Mouse (Mus musculus): ENCODE results near the gene Zfp426. TPM values are rescaled to one million over a fixed set of nuclear protein-coding genes. Genes with fewer than 3 reads are reported as not detected.
A peak's percentile ranks its signal among the peaks of the same experiment; 100 is the strongest.

Gene Zfp426
- polyA plus RNA-seq, 1 experiment from 2014 or later, result 25.6 TPM

DNA sequence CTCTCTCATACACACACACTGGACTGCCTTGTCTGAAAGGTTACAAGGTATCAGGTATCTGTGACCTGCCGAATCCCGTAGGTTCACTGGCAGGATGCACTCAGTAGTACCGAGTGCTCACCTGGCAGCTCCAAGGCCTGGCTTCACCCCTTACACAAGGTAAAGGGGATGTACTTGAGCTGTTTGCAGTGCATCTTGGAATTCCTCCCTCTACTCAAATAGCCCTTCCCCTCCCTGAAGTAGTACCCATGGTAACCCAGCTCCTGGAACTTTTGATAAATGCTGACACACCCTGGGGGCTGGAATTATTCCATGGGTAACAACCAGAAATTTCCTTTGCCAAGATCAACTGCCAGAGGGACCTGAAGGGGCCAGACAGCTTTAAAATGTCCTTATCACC lies 21.5 kb upstream of the Zfp426 start:
- H3K27me3 ChIP-seq (replicated peaks; ENCODE audit: control insufficient read depth, insufficient read depth, low read length), result no peaks in the 10 kb centered on the region
- H3K4me3 ChIP-seq (ENCODE audit: low read depth, low read length), result no peak overlapping the region
- peaks cover 77% of the 10 kb centered on the region for H3K36me3 ChIP-seq (ENCODE audit: control insufficient read depth, insufficient read depth, low read length)
- no peak overlapping the region for H3K4me2 ChIP-seq (ENCODE audit: low read depth, low read length)
- H3K9me3 ChIP-seq (ENCODE audit: control insufficient read depth, low read length), result no peaks in the 10 kb centered on the region
- ATAC-seq (ENCODE audit: low read depth) (0 out of 2 replicates have a peak, but pooled peaks have one; percentile 41), DNase-seq (ENCODE audit: low spot score) (no peak)
- H3K4me1 ChIP-seq (ENCODE audit: control insufficient read depth, insufficient read depth, low read length), result peaks cover 8% of the 10 kb centered on the region
- 74% methylated on average over 3 of the region's 3 CpGs for WGBS
- no peak overlapping the region for H3K9ac ChIP-seq (ENCODE audit: low read depth, low read length)
- no peak overlapping the region for H3K27ac ChIP-seq (replicated peaks; ENCODE audit: low read depth, low read length)

DNA sequence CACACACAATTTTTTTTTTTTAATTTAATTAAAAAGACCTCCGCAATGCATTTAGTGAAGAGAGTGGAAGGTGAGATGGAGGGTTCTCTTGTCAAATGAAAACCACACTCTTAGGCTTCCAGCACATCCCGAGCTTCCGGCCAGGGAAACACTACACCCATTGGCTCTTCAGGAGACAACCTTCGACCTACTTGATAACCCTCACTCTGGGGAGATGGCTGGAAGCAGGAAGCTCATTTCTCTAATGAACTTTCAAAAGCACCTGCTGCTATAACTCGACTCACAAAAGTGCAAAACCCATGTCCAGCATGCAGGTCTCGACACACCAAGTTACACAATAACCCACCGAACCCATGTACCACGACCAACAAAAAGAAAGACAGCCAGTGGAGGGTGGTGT lies 20.2 kb upstream of the Zfp426 start:
- DNase-seq (ENCODE audit: low spot score), result no peak

DNA sequence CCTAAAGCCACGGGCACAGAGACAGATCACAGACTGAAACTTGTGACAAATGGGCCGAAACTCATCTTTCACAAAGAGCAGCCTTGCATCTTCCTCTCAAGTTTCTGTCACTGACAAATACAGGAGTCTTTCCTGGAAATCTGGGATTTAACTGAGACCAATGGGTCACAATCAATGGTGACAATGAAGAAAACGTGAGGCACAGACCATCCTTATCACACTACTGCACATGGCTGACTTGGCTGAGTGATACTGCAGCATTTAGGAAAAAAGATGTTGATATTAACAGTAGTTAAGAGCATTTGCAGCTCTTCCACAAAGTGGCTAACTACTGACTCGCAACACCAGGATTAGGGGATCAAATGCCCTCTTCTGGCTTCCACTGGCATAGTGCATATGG lies 19.1 kb upstream of the Zfp426 start:
- Histone ChIP-seq H3K9ac (ENCODE audit: low read depth, low read length) (no peak overlapping the region), H3K27ac (replicated peaks; ENCODE audit: low read depth, low read length) (no peak overlapping the region), H3K4me2 (ENCODE audit: low read depth, low read length) (no peak overlapping the region), H3K36me3 (ENCODE audit: control insufficient read depth, insufficient read depth, low read length) (peaks cover 65% of the 10 kb centered on the region), H3K27me3 (replicated peaks; ENCODE audit: control insufficient read depth, insufficient read depth, low read length) (no peaks in the 10 kb centered on the region), H3K9me3 (ENCODE audit: control insufficient read depth, low read length) (no peaks in the 10 kb centered on the region), H3K4me1 (ENCODE audit: control insufficient read depth, insufficient read depth, low read length) (no peaks in the 10 kb centered on the region), H3K4me3 (ENCODE audit: low read depth, low read length) (no peak overlapping the region)
- no peak for DNase-seq (ENCODE audit: low spot score)
- 86% methylated on average over 4 of the region's 4 CpGs for WGBS
- ATAC-seq (ENCODE audit: low read depth), result no peak

More for the DNA sequence above, 20.2 kb upstream of the Zfp426 start:
- H3K4me3 ChIP-seq (ENCODE audit: low read depth, low read length), result no peak overlapping the region
- peaks cover 65% of the 10 kb centered on the region for H3K36me3 ChIP-seq (ENCODE audit: control insufficient read depth, insufficient read depth, low read length)
- no peak overlapping the region for H3K27ac ChIP-seq (replicated peaks; ENCODE audit: low read depth, low read length)
- H3K27me3 ChIP-seq (replicated peaks; ENCODE audit: control insufficient read depth, insufficient read depth, low read length), result no peaks in the 10 kb centered on the region
- no peaks in the 10 kb centered on the region for H3K9me3 ChIP-seq (ENCODE audit: control insufficient read depth, low read length)
- H3K4me1 ChIP-seq (ENCODE audit: control insufficient read depth, insufficient read depth, low read length), result no peaks in the 10 kb centered on the region
- 83% methylated on average over 8 of the region's 8 CpGs for WGBS
- no peak overlapping the region for H3K9ac ChIP-seq (ENCODE audit: low read depth, low read length)
- no peak for ATAC-seq (ENCODE audit: low read depth)
- no peak overlapping the region for H3K4me2 ChIP-seq (ENCODE audit: low read depth, low read length)

DNA sequence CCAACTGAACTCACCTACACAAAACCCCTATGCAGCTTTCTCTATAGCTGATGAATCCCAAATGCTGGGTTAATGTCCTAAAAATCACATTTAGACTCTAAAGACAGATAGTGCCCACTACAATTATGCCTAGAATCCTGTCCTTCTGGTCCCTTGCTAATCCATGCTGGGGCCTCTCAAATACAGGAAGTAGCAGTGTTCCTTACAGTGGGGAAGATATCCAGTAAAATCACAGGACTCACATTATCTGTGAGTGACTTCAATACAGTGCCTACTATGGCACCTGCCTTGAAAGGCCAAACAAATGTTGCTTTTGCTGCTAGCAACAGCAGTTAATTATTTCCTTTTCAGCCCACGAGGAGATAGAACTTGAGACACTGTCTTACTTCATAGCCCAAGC lies 17.8 kb upstream of the Zfp426 start:
- Histone ChIP-seq H3K9me3 (ENCODE audit: control insufficient read depth, low read length) (no peaks in the 10 kb centered on the region), H3K27ac (replicated peaks; ENCODE audit: low read depth, low read length) (no peak overlapping the region), H3K36me3 (ENCODE audit: control insufficient read depth, insufficient read depth, low read length) (peaks cover 65% of the 10 kb centered on the region), H3K9ac (ENCODE audit: low read depth, low read length) (no peak overlapping the region), H3K4me3 (ENCODE audit: low read depth, low read length) (no peak overlapping the region), H3K4me1 (ENCODE audit: control insufficient read depth, insufficient read depth, low read length) (no peaks in the 10 kb centered on the region), H3K27me3 (replicated peaks; ENCODE audit: control insufficient read depth, insufficient read depth, low read length) (no peaks in the 10 kb centered on the region), H3K4me2 (ENCODE audit: low read depth, low read length) (no peak overlapping the region)
- ATAC-seq (ENCODE audit: low read depth) (no peak), DNase-seq (ENCODE audit: low spot score) (no peak)
- WGBS, result 40% methylated on average over 1 of the region's 1 CpGs

DNA sequence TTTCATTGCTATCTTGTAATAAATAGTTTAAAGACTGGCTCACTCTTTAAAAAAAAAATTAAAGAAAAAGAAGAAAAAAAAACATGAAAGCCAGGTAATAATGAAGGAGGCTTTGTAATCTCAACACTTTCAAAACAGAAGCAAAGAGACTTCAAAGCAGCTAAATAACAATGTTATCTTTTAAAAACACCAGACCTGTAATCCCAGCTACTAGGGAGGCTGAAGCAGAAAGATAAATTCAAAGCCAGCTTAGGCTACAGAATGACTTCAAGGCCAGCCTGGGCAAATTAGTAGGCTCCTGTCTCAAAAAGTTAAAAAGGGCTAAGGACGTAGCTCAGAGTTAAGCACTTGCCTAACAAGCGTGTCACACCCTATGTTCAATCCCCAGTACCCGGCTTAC lies 17.1 kb upstream of the Zfp426 start:
- H3K4me1 ChIP-seq (ENCODE audit: control insufficient read depth, insufficient read depth, low read length), result no peaks in the 10 kb centered on the region
- no peaks in the 10 kb centered on the region for H3K27me3 ChIP-seq (replicated peaks; ENCODE audit: control insufficient read depth, insufficient read depth, low read length)
- no peak overlapping the region for H3K9ac ChIP-seq (ENCODE audit: low read depth, low read length)
- no peak for DNase-seq (ENCODE audit: low spot score)
- peaks cover 67% of the 10 kb centered on the region for H3K36me3 ChIP-seq (ENCODE audit: control insufficient read depth, insufficient read depth, low read length)
- H3K4me3 ChIP-seq (ENCODE audit: low read depth, low read length), result no peak overlapping the region
- WGBS, result 72% methylated on average over 3 of the region's 3 CpGs
- H3K4me2 ChIP-seq (ENCODE audit: low read depth, low read length), result no peak overlapping the region
- ATAC-seq (ENCODE audit: low read depth), result no peak
- no peak overlapping the region for H3K27ac ChIP-seq (replicated peaks; ENCODE audit: low read depth, low read length)
- H3K9me3 ChIP-seq (ENCODE audit: control insufficient read depth, low read length), result no peaks in the 10 kb centered on the region

DNA sequence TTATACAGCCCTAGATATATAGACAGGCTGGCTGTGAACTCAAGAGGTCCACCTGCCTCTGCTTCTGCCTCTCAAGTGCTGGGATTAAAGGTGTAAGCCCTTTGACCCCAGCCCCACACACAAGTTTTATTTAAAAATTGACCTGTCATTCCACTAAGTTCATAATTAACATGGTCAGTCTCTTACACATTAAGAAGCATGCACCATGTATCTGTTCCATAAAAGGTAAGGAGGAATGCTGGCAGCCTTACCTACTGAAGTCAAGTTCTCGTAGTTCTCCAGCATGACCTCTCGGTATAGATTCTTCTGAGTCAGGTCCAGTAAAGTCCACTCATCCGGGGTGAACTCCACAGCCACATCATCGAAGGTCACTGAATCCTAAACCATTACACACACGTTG lies 12.3 kb upstream of the Zfp426 start:
- Histone ChIP-seq H3K4me2 (ENCODE audit: low read depth, low read length) (no peak overlapping the region), H3K36me3 (ENCODE audit: control insufficient read depth, insufficient read depth, low read length) (peaks cover 79% of the 10 kb centered on the region), H3K4me1 (ENCODE audit: control insufficient read depth, insufficient read depth, low read length) (no peaks in the 10 kb centered on the region), H3K27me3 (replicated peaks; ENCODE audit: control insufficient read depth, insufficient read depth, low read length) (no peaks in the 10 kb centered on the region), H3K9me3 (ENCODE audit: control insufficient read depth, low read length) (no peaks in the 10 kb centered on the region), H3K4me3 (ENCODE audit: low read depth, low read length) (no peak overlapping the region), H3K9ac (ENCODE audit: low read depth, low read length) (no peak overlapping the region), H3K27ac (replicated peaks; ENCODE audit: low read depth, low read length) (no peak overlapping the region)
- DNase-seq (ENCODE audit: low spot score) (no peak), ATAC-seq (ENCODE audit: low read depth) (no peak)
- WGBS, result 94% methylated on average over 5 of the region's 5 CpGs

DNA sequence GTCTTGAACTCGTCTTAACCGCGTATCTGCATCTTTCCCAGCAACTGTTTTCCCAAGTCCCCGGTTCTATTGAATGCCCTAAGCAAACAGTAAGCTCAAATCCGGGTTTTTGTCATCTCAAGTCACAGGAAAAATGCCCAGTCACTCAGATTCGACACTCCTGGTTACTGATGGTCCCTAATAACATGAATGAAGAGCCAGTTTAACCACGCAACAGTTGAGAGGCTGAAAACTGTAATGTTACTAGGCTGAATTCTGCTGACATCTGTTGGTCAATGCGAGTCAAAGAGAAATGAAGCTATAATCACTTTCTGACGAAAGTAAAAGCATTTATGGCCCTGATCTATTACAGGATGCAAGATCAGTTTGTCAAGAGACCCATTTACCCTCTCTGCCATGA lies 735 bp upstream of the Zfp426 start:
- Histone ChIP-seq H3K36me3 (ENCODE audit: control insufficient read depth, insufficient read depth, low read length) (peaks cover 39% of the 10 kb centered on the region), H3K4me1 (ENCODE audit: control insufficient read depth, insufficient read depth, low read length) (peaks cover 8% of the 10 kb centered on the region; the same call in 1 of the 2 replicates), H3K4me3 (ENCODE audit: low read depth, low read length) (peak overlapping the region; percentile 81), H3K4me2 (ENCODE audit: low read depth, low read length) (peak overlapping the region; percentile 89), H3K9ac (ENCODE audit: low read depth, low read length) (peak overlapping the region; percentile 88), H3K27ac (replicated peaks; ENCODE audit: low read depth, low read length) (peak overlapping the region; percentile 98), H3K27me3 (replicated peaks; ENCODE audit: control insufficient read depth, insufficient read depth, low read length) (no peaks in the 10 kb centered on the region), H3K9me3 (ENCODE audit: control insufficient read depth, low read length) (no peaks in the 10 kb centered on the region)
- WGBS, result 6% methylated on average over 9 of the region's 9 CpGs
- DNase-seq (ENCODE audit: low spot score), result peak; percentile 11
- ATAC-seq (ENCODE audit: low read depth), result no peak; the same call in 1 of the 2 replicates

DNA sequence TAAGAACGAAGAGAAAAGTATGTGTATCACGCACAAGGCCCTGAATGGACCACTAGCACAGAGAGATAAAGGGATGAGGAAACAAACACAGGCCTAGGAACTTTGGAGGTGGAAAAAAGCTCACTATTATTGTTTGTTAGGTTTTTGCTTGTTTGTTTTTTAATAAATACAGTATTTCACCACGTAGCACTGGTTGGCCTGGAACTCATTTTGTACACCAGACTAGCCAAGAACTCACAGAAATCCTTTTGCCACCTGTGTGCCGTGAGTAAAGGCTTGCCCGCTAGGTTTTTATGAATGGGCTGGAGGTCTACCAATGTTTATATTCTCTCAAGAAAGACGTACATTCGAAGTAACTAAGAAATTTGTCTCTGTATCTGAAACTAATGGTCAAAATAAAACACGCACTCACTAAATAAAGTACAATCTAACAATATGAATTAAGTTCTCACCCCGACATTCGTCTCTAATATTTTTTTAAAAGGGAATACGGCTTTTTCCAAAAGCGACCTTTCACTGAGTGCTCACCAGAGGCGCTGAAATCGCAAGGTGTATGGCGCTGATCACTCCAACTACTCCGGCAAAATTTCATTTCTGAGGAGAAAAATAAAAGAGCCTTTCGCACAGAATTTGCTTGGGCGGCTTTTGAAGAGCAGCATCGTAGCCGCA lies 554 bp downstream of the Zfp426 start:
- DNase-seq (ENCODE audit: low spot score) (no peak), ATAC-seq (ENCODE audit: low read depth) (no peak)
- H3K4me1 ChIP-seq (ENCODE audit: control insufficient read depth, insufficient read depth, low read length), result peaks cover 8% of the 10 kb centered on the region; the same call in 1 of the 2 replicates
- H3K9me3 ChIP-seq (ENCODE audit: control insufficient read depth, low read length), result no peaks in the 10 kb centered on the region
- H3K9ac ChIP-seq (ENCODE audit: low read depth, low read length), result peak overlapping the region; percentile 88
- peak overlapping the region; percentile 81 for H3K4me3 ChIP-seq (ENCODE audit: low read depth, low read length)
- H3K4me2 ChIP-seq (ENCODE audit: low read depth, low read length), result peak overlapping the region; percentile 89
- 10% methylated on average over 20 of the region's 20 CpGs for WGBS
- H3K27ac ChIP-seq (replicated peaks; ENCODE audit: low read depth, low read length), result peak overlapping the region; percentile 98
- H3K36me3 ChIP-seq (ENCODE audit: control insufficient read depth, insufficient read depth, low read length), result peaks cover 27% of the 10 kb centered on the region
- no peaks in the 10 kb centered on the region for H3K27me3 ChIP-seq (replicated peaks; ENCODE audit: control insufficient read depth, insufficient read depth, low read length)

DNA sequence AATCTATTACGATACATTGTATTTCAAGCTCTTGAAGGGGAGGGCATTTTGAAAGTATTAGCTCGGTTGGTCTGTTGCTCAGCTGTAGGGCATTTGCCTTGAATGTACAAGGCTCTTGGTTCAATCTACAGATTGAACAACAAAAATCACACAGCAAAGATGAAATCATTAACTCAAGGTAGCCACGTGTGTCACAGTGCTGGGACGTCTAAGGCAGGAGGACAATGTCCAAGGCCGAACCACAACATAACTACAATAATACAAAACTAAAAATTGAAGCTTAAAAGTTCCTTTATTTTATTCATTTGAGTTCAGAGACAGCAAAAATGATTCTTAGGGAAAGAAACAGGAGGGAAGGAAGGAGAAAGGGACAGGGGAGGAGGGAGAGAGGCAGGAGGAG lies 3.0 kb downstream of the Zfp426 start:
- DNase-seq (ENCODE audit: low spot score) (no peak), ATAC-seq (ENCODE audit: low read depth) (no peak)
- Histone ChIP-seq H3K36me3 (ENCODE audit: control insufficient read depth, insufficient read depth, low read length) (peaks cover 31% of the 10 kb centered on the region), H3K27ac (replicated peaks; ENCODE audit: low read depth, low read length) (no peak overlapping the region), H3K4me1 (ENCODE audit: control insufficient read depth, insufficient read depth, low read length) (peaks cover 8% of the 10 kb centered on the region; the same call in 1 of the 2 replicates), H3K4me3 (ENCODE audit: low read depth, low read length) (no peak overlapping the region), H3K4me2 (ENCODE audit: low read depth, low read length) (no peak overlapping the region), H3K27me3 (replicated peaks; ENCODE audit: control insufficient read depth, insufficient read depth, low read length) (no peaks in the 10 kb centered on the region), H3K9ac (ENCODE audit: low read depth, low read length) (no peak overlapping the region), H3K9me3 (ENCODE audit: control insufficient read depth, low read length) (no peaks in the 10 kb centered on the region)
- WGBS, result 89% methylated on average over 5 of the region's 5 CpGs
